Mouse (Mus musculus) adrenal gland, postnatal 0 days (tissue): ENCODE measurements around the gene Tmem60. TPM values are rescaled to one million over a fixed set of nuclear protein-coding genes. Genes with fewer than 3 reads are reported as not detected.

Experiments
- polyA plus RNA-seq: library from polyadenylated mRNA; unstranded; fragments of >200 nt; fragmentation: Nextera tagmentation; extraction: Ambion mirVana; gene quantifications from 2 replicates; pipeline ENCODE4 v1.2.1, GENCODE M21; 2015

Gene Tmem60
- 72.9 and 75.4 TPM in 2 replicates for polyA plus RNA-seq

DNA sequence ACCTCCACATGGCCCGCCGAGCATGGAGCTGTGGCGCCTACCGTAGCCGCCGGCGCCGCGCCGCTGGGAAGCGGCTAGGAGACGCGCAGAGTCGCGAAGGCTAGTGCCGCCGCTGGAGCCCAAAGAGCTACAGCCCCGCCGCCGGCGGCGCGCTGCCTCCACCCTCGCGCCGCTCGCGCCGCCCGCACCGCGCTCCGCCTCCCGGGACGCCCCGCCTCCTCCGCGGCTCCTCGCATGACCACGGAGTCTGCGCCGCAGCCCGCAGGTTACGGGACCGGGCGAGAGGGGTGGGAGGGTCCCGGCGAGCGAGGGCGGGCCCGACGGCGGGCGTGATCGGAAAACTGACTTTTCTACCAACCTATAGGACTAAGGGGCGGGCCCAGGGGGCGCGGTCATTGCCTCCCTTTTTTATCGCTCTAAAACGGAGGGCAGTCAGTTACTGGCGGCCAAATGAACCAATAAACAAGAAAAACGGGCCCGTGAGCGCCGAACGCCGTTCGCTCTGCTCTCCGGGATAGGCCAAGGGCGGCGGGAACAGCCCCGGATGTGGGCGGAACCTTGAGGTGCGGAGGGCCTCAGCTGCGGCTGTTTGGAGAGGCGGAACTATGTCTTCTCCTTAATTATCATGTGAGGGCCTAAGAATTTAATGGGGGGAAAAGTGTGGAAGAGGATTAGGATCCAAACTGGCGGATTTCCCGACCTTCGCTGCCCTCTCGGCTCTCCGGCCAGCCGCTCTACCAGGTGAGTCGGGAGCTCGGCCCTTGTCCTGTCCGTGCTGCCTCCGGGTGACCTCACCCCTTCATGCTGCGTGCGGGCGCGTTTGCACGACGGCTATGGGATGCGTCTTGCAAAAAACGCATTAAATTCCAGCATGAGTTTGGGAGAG lies at the start of gene Tmem60, which contains the start of gene Phtf2:
Tmem60 (plus strand) TSS at position 277 of the 886 bp plus-strand sequence.
Phtf2 (minus strand) TSS at position 210 of the 886 bp plus-strand sequence.

Other genes starting within 250 kb of the Tmem60 start
- 3.5 and 5.5 TPM in 2 replicates for gene Phtf2, start 67 bp upstream of the Tmem60 start, polyA plus RNA-seq
- gene Rsbn1l, start 74.2 kb downstream of the Tmem60 start, polyA plus RNA-seq, result 5.1 and 5.3 TPM in 2 replicates
- 15.2 and 18.7 TPM in 2 replicates for gene Ptpn12, start 173.7 kb downstream of the Tmem60 start, polyA plus RNA-seq